Mouse (Mus musculus) embryo, embryonic 11.5 days (tissue): ENCODE measurements at regions not wholly inside any gene's neighbourhood (a gene's known extent, or its start where the extent isn't known, plus 50 kb on each side); places are given as distances from the start of the nearest gene placed in this dataset.

Experiments used
- DNase-seq: peaks from one replicate; pipeline ENCODE4 v3.0.0-alpha.2; 2012; ENCODE audit warnings: low read depth, low spot score

DNA sequence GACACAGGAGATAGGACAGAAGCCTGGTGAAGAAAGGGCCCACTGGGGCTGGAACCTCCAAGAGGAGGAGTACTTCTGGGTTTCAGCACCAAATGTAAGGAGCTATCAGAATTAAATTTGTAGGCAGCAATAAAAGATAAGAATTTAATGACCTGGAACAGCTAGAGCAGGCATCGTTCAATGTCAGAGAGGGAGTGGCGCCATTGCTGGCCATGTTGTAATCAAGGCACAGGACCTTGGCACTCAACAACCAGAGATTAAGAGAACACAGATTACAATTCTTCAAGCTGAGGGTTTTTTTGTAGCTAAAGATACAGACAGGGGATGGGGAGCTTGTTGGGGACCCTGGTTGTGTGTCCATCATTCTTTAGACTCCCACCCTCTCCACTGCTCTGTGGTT, 101.0 kb upstream of the Dio3 start:
- no peak for DNase-seq

- no peak for DNase-seq
Observed at GRCm38 (mm10) chr12:110183473-110183872, 95.4 kb upstream of the Dio3 start.

GRCm38 (mm10) chr12:110185399-110185798, 93.5 kb upstream of the Dio3 start:
- DNase-seq, result no peak

DNA sequence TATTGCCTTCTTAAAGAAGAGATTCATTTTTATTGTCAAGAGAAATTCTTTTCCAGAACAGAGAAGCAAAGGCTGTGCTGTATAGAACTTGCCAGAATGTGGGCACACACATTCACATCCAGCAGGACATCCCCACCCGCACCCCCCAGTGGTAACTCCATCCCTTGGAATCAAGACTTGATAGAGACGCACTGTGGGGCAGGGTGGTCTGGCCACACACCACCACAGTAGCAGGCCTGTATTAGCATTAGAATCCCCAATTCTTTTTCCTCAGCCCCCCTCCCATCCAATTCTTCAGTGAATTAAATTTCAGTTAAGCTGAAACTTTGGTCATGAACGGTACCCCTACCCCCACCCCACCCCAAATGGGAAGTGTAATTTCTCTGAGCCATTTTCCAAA, 92.5 kb upstream of the Dio3 start:
- DNase-seq, result no peak

GRCm38 (mm10) chr12:110186911-110187245, 92.0 kb upstream of the Dio3 start:
- DNase-seq, result no peak

GRCm38 (mm10) chr12:110187246-110188135, 91.4 kb upstream of the Dio3 start:
- no peak for DNase-seq

DNA sequence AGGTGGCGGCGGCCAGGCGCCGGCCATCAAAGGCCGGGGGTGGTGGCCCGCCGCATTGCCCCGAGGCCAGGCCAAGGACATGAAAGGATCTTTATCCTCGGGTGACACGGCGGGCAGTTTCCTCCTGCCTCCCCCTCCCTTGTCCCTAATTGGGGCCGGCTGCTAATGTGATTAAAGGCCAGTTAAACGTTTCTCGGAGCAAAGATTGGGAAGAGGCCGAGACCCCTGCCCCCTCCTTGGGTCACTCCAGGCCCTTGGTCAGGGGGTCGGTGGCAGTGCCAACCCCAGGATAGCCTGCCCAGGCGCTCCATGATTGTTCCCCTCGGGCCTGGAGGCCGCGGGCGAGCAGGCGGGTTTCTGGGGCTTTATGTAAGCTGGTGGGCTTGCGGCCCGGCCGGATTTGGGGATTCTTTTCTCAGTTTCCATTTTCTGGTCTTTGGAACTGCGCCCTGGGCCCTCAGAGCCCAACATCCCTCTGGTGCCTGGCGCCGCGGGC, 90.7 kb upstream of the Dio3 start:
- no peak for DNase-seq

DNA sequence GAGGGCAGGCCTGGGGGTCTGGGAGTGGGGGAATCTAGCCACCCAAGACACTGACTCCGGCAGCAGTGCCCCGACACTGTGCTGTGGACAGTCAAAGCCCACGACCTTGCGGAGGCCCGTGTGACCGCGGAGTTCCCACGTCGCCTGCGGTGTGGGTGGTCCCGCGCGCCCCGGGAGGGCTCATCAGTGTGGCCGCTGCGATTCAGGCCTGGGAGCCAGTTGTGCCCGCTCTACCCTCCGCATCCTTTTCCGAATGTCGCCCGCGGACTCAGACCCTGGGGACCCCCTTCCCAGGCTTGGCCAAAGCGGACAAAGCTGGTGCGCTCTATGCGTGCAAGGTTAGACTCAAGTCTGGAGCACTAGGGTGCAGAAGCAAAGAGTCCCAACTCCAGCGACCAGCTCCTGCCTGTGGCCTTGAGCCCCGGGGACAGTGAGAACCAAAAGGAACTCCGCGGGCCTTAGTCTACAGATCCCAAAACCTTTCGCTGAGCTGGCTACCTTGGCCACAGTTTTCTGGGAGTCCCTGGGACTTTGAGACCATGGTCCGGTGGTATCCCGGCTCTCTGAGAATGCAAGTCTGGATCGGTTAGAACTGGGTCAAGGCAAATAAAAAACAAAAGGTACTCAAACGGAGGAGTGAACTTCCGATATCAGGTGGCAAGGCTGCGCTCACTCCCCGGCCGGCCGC, 90.1 kb upstream of the Dio3 start:
- no peak for DNase-seq

DNA sequence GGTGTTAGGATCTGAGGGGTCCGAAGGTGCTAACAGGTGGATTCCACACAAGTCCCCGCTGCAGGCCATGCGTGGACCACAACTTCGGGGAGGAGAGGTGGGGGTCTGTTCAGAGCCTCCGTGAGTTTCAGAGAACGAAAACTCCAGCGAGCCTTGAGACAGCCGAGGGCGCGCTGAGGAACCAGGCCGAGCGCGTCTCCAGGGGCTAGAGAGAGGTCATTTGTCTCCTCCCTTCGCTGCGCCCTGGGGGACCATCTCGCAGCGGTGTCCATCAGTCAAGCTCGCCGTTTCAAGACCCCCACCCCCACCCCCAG, 89.6 kb upstream of the Dio3 start:
- DNase-seq, result no peak

DNA sequence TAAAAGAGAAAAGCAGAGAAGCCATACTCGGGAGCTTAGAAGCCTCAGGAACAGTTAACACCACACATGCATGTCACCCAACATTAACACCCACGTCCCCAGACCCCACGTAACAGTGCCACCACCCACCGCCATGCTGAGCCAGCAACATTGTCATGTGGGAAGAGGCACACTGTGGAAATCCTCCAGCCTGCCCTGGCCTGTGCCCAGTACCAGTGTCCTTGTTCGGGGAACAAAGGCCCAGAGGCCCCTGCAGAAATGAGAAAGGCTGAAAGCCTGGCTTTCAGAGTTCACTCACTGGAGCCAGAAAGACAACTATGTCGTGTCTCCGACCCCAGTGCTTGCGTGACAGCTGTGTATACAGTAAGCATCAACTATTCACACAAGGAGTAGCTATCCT, 86.7 kb upstream of the Dio3 start:
- no peak for DNase-seq

GRCm38 (mm10) chr12:110197366-110197765, 81.5 kb upstream of the Dio3 start:
- no peak for DNase-seq

DNA sequence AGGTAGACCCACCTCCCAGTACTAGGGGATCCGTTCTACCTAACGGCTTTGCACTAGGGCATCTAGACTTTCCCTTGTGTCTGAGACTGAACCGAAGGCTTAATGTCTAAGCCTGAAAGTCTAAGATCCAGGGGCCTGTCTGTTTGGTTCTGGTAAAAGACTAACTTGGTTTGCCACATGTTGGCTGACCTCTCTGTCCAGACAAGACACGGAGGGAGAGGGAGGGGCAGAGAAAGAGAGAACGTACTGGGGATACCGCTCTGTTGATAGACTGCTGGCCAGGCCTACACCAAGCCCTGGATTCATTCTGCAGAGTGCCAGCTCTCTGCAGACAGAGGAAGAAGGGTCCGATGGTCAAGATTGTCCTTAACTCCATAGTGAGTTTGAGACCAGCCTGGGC, 78.4 kb upstream of the Dio3 start:
- no peak for DNase-seq

DNA sequence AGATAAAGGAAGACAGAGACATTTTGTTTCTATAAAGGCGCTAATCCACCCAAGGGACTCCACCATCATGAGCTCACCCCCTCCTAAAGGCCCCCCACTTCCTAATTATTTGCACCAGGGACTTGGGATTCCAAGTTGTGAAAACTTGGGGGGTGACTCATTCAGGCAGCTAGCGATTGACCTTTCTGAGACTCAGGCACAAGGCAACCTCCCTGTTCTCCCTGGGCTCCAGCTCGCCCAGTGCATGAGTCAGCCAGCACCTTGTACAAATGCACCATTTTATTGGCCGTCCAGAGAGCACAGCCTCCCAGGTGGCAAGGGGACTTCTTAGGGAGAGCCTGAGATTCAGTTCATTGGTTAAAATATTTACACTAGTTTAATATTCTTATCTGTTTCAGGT, 78.0 kb upstream of the Dio3 start:
- DNase-seq, result no peak

- no peak for DNase-seq
Observed at GRCm38 (mm10) chr12:110203271-110204014, 75.4 kb upstream of the Dio3 start.

DNA sequence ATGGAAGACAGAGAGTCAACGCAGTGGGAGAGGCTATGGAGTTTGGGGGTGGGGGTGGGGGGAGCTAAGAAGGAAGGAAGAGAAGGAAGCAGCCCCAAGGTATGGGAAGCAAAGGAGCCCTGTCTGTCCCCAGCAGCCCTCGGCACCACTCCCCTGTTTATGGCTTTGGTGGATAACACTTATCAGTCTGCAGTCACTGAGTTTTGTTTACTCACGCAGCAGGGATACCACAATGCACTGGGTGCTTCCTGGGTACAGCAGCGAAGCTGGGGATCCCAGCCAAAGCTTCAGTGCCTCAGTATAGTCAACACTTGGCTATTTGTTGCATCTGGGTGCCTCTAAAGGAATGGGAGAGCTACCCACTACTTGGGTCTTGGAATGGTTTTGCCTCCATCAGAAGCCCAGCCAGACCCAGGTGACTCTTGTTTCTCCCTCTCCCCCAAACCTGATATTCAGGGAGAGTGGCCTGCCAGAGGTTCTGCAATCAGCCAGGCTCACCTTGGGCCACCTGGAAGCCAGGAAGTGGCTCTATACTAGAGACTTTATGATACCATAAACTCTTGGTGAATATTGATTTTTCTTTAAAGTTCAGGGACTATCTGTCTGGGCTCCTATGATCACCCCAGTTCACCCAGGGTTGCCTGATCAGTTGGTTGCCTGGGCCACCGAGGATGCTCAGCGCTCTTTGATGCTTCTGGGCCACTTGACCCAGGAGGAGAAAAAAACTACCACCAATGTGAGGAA, 74.5 kb upstream of the Dio3 start:
- DNase-seq, result no peak

DNA sequence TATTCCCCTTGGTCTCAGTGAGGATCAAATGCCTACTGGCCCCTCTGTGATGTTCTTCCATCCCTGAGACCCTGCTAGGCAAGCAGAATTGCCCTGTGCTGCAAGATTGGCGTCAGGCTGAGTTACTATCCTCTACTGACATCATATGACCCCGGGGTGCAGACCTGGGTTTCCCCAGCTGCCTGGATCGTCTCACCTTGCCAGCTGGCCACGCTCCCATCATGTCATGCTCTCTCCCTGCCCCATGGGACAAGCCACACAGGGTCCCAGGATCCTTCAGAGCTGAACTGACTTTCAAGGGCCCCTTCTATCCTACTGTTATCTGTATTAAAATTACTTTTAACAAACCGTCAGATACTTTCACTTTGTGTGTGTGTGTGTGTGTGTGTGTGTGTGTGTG, 72.6 kb upstream of the Dio3 start:
- no peak for DNase-seq

DNA sequence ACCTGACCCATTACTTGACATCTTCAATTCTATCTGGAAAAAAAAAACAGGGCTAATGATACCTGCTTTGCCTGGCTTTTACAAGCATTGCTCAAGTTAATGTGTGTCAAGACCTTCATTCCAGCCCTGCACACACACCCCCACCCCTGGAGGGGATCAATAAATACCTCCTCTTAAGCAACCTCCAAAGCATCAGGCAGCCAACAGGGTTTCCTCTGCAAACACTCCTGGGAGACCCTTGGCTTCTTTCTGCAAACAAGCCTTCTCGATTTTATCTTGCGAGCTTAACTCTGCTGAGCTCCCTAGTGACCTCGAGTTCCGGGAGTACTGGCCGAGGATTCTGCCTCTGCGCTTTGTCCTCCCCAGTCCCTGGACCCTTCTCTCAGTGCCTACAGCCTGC, 72.1 kb upstream of the Dio3 start:
- DNase-seq, result no peak

GRCm38 (mm10) chr12:110207246-110207852, 71.5 kb upstream of the Dio3 start:
- DNase-seq, result no peak

DNA sequence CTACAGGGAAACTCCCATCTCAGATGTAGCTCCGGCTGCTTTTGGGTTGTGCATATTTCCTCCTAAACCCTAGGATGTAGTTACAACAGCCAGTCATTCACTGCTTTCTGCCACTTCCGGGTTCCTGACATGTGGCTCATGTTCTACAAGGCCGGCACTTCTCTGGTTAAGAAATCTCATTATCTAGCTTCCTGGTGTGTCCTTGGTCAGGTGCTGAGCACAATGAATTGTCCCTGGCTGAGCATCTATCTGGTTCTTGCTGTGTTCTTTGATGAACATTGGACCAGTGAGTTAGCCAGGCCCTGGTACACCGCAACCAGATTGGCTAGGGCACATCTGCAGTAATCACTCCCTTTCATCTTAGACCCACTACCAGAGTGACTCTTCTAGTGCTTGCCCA, 66.2 kb upstream of the Dio3 start:
- DNase-seq, result no peak

GRCm38 (mm10) chr12:110214833-110215232, 64.0 kb upstream of the Dio3 start:
- DNase-seq, result no peak

GRCm38 (mm10) chr12:110215311-110215710, 63.6 kb upstream of the Dio3 start:
- DNase-seq, result no peak
